Mouse (Mus musculus) megakaryocyte, embryonic 14.5 days (primary cell): ENCODE measurements at regions not wholly inside any gene's neighbourhood (a gene's known extent, or its start where the extent isn't known, plus 50 kb on each side); places are given as distances from the start of the nearest gene placed in this dataset.

Experiments used
- FLI1 ChIP-seq: IDR thresholded peaks from 2 replicates; pipeline ENCODE4 v1.6.1; 2012; ENCODE audit warnings: low read length, inconsistent platforms, mixed read lengths
- GATA1 ChIP-seq: IDR thresholded peaks from 3 replicates; pipeline ENCODE4 v1.6.1; 2012; ENCODE audit warnings: mixed read lengths, low read length, inconsistent platforms, borderline replicate concordance

DNA sequence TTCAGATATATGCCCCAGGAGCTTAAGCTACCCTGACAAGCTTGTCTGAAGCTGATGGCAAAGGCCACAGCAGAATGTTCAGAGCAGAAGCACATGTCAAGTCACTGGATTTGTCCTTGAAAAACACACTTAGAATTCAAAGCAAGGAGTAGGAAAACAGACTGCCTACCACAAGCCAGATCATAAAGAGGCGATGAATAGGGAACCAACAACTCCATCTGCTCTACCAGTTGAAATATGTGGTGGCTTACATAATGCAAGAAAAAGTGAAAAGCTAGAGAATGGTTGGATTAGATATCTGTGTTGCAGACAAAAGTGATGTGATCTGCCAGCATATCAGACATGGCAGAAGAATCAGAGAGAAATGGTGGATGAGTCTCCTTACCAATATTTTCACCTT, 378.5 kb upstream of the Nt5c1b start:
- TF ChIP-seq GATA1: no peak
- no peak for TF ChIP-seq FLI1
